In the genomic region with DNA sequence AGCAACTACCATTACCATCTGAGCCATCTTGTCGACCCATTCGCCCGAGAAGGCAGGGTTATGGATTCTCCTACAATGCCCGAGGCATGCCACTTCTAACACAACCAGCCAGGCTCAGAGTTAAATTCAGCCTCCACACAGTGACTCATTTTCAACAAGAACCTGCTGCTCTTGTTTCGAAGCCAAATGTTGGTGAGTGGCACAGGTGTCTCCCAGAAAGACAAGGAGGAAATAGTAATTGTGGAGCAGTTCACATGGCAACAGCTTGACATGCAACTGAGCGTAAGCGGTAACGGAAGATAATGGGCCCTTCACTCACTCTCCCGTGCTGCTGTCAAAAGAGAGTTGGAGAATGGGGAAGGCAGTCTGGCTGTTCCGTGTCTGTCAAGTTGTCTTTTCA, we compare ENCODE assay signal across 11 mouse cellular contexts.
DNase-seq lines count a peak whose midpoint lies in the region; ATAC-seq lines count a peak whose summit lies in the region.
"Had no signal": no experiment of that assay in that cellular context is flagged by ENCODE, and none has a peak within 500 bp of the region (broad histone marks: within the 10 kb centered on the region; RNA-seq: fewer than 3 reads in every experiment).

No protein-coding gene starts in this region.

- H3K4me3 ChIP-seq in hindbrain, embryonic 11.5 days (ENCODE audit: low read depth, low read length), result no peak overlapping the region
- H3K4me3 ChIP-seq in hindbrain, embryonic 13.5 days, result no peak overlapping the region
- H3K4me3 ChIP-seq: heart, adult 2 months had no signal

- no peaks in the 10 kb centered on the region for H3K36me3 ChIP-seq in hindbrain, embryonic 11.5 days (ENCODE audit: control insufficient read depth, insufficient read depth, low read length)
- H3K36me3 ChIP-seq in hindbrain, embryonic 13.5 days, result no peaks in the 10 kb centered on the region

- 0 out of 2 replicates have a peak, but pooled peaks cover 4% of the 10 kb centered on the region for H3K4me1 ChIP-seq in hindbrain, embryonic 11.5 days (replicated peaks; ENCODE audit: control insufficient read depth, insufficient read depth, low read length)
- H3K4me1 ChIP-seq in hindbrain, embryonic 13.5 days (replicated peaks), result peaks cover 17% of the 10 kb centered on the region

- DNase-seq in hindbrain, embryonic 11.5 days (ENCODE audit: low spot score), result peak; percentile 9
- peak; percentile 61 for DNase-seq in cerebellum, adult 11-12 months
- DNase-seq in frontal cortex, postnatal 25 days (ENCODE audit: low spot score in 2 of 2), result peak; percentile 3 to 14
- DNase-seq in left cerebral cortex, postnatal 25 days (ENCODE audit: low spot score in 2 of 2), result peak; percentile 47 to 84
- no peak for DNase-seq in spleen, postnatal 36 days (ENCODE audit: low spot score in 2 of 2)
- DNase-seq: heart, adult 2 months; kidney, adult 2 months; lung, postnatal 10 days had no signal

- no peak overlapping the region for H3K9ac ChIP-seq in hindbrain, embryonic 11.5 days (ENCODE audit: low read depth, low read length)
- no peak overlapping the region for H3K9ac ChIP-seq in hindbrain, embryonic 13.5 days

- no peaks in the 10 kb centered on the region for H3K27me3 ChIP-seq in hindbrain, embryonic 11.5 days (ENCODE audit: control insufficient read depth, insufficient read depth, low read length)
- H3K27me3 ChIP-seq in hindbrain, embryonic 13.5 days, result no peaks in the 10 kb centered on the region

- H3K4me2 ChIP-seq in hindbrain, embryonic 11.5 days (replicated peaks; ENCODE audit: low read depth, low read length), result no peak overlapping the region
- no peak overlapping the region for H3K4me2 ChIP-seq in hindbrain, embryonic 13.5 days

- H3K27ac ChIP-seq in hindbrain, embryonic 11.5 days (ENCODE audit: low read depth, low read length), result no peak overlapping the region
- H3K27ac ChIP-seq in hindbrain, embryonic 13.5 days, result no peak overlapping the region
- H3K27ac ChIP-seq: heart, adult 2 months had no signal

- no peak for ATAC-seq in hindbrain, embryonic 11.5 days (ENCODE audit: low FRiP score)
- ATAC-seq in hindbrain, embryonic 13.5 days (ENCODE audit: low FRiP score), result no peak
- no peak for ATAC-seq in megakaryocyte-erythroid progenitor cell, adult 5-6 weeks (replicated peaks; ENCODE audit: low FRiP score, low TSS enrichment, poor library complexity, severe bottlenecking)
- no peak for ATAC-seq in megakaryocyte, adult 5-6 weeks (ENCODE audit: poor library complexity, severe bottlenecking)

- H3K9me3 ChIP-seq in hindbrain, embryonic 11.5 days (ENCODE audit: control insufficient read depth, low read length), result no peaks in the 10 kb centered on the region
- H3K9me3 ChIP-seq in hindbrain, embryonic 13.5 days, result no peaks in the 10 kb centered on the region

- intact Hi-C loops in left cerebral cortex, postnatal 25 days (cut with DNase I), result no loop called here

- WGBS in hindbrain, embryonic 11.5 days, result 80% methylated on average over 10 of the region's 10 CpGs
- 65% methylated on average over 10 of the region's 10 CpGs for WGBS in hindbrain, embryonic 13.5 days

Comparison
In these comparisons a context has a peak if more than half of its experiments do, and no peak if none do; other contexts are left out.
1. DNase-seq: peak in hindbrain, embryonic 11.5 days (single experiment), cerebellum, adult 11-12 months (single experiment), frontal cortex, postnatal 25 days (2 of 2) and left cerebral cortex, postnatal 25 days (2 of 2); none in spleen, postnatal 36 days (0 of 2).